Mouse (Mus musculus) E14TG2a.4 (cell line): ENCODE data around the gene Fam198b.

Experiments used
- H3K27me3 ChIP-seq: 2 replicates; pipeline ENCODE4 v1.6.1; 2014; ENCODE audit warnings: low read length, control low read depth; ENCODE audit not compliant: insufficient read depth
- H3K36me3 ChIP-seq: 2 replicates; pipeline ENCODE4 v1.6.1; 2014; ENCODE audit warnings: low read length, control low read depth; ENCODE audit not compliant: insufficient read depth
- H3K4me1 ChIP-seq: replicated peaks from 2 replicates; pipeline ENCODE4 v1.6.1; 2014; ENCODE audit warnings: low read depth, low read length, control low read depth
- H3K4me3 ChIP-seq: replicated peaks from 2 replicates; pipeline ENCODE4 v1.5.1; 2014; ENCODE audit warnings: mild to moderate bottlenecking, low read length
- H3K9me3 ChIP-seq: 2 replicates; pipeline ENCODE4 v1.6.1; 2014; ENCODE audit warnings: low read length, control low read depth
- CTCF ChIP-seq: conservative IDR thresholded peaks from 2 replicates; pipeline ENCODE4 v1.5.1; 2014; ENCODE audit warnings: low read length
- NANOG ChIP-seq: IDR thresholded peaks from 2 replicates; pipeline ENCODE4 v1.6.1; 2014; ENCODE audit warnings: borderline replicate concordance, low read length, mixed read lengths
- POU5F1 ChIP-seq: IDR thresholded peaks from 2 replicates; pipeline ENCODE4 v1.6.1; 2014; ENCODE audit warnings: low read length, borderline replicate concordance

Fam198b gene

DNA sequence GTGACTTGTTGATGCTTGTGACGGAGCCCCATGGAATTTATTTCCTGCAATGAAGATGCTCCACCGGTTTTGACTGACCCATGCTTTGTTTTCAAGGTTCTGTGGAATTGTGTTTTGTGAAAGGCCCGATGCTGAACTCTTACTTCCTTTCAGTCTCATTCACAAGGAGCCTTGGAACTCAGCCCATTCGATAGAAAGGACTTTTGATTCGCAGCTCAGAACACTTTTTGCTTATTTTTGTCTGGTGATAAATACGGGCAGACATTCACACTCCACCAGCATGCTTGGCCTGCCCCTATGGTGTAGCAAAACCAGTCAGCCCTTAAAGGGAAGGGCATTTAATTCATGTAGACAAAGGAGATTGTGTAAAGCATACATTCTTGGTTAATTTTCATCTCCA, 19.5 kb downstream of the Fam198b start:
- TF ChIP-seq CTCF (no peak), NANOG (no peak), POU5F1 (no peak)
- Histone ChIP-seq H3K36me3 (no peaks in the 10 kb centered on the region), H3K4me3 (no peak overlapping the region), H3K27me3 (no peaks in the 10 kb centered on the region), H3K4me1 (peaks cover 25% of the 10 kb centered on the region), H3K9me3 (no peaks in the 10 kb centered on the region)

DNA sequence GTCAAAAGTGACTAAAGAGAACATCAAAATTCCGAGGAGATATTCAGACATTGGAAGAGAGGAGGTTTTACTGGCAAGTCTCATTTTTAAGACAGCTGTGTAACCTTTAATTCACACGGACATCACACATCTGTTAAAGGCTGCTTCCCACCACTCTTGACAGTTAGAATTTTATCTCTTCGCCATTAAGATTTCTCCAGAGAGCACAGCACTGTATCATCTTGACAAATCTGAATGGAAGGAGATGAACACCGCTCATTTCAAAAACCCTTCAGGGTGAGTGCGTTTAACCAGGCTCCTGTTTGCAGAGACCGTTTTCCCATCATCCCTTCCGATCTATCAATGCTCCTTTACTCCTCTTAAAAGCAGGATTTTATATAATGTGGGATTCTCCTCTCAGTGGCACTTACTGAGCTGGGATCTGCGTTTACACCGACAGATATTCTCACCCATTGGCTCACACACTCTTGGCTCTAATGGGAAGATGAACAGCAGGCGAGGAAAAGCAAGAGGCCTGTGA, 20.0 kb downstream of the Fam198b start:
- Histone ChIP-seq H3K27me3 (no peaks in the 10 kb centered on the region), H3K4me3 (no peak overlapping the region), H3K36me3 (no peaks in the 10 kb centered on the region), H3K9me3 (no peaks in the 10 kb centered on the region), H3K4me1 (peaks cover 25% of the 10 kb centered on the region)
- TF ChIP-seq POU5F1 (no peak), CTCF (no peak), NANOG (no peak)

DNA sequence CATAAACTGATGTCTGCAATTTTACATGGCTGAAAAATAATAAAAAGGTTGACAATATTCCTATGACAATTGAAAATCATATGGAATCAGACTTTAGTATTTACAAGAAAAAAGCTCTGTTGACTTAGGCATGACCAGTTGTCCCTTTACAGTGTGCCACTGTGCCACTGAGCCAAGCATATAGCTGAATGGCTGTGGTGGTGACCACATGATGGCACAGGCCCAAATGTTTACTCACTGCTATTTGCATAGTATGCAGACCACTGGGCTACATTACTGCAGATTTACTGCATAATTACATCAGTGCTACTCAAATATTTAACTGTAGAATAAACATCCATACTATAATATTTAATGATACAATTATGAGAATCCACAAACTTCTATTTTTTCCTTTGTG, 21.1 kb downstream of the Fam198b start:
- Histone ChIP-seq H3K27me3 (no peaks in the 10 kb centered on the region), H3K36me3 (no peaks in the 10 kb centered on the region), H3K4me1 (peaks cover 28% of the 10 kb centered on the region), H3K4me3 (no peak overlapping the region), H3K9me3 (no peaks in the 10 kb centered on the region)
- TF ChIP-seq NANOG (no peak), CTCF (no peak), POU5F1 (no peak)

DNA sequence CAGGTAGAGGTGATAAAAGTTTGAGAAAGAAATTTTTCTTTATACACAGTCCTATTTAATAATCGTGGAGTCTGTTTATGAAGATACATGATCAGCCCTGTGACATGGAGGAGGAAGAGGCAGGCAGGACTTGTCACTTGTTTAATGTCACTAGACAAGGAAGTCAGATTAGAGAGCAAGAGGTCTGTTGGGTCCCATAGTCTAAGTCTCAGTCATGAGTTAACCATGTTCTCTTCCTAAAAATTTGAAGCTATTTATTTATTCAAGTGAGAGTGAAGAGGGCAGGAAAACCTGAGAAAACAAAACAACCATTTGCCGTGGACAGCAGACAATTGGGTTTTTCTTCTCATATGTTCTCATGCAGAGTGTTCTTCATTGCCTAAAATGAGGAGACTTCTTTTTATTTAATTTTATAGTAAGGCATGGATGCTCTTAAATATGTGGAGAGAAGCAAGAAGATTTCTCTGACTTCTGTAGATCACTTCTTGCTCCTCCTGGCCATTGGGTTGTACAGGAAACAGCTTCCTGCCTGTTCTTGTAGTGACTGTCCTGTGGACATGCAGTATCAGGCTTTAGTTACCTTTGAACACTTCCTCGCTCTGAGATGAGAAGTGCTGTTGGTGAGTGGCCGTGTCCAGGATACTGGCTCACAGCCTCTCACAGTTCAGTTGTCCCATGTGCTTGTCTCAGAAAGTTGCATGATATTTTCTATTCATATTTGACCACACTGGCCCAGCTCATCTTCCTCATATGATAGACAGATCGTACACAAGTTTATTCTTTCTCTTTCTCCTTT, 22.1 kb downstream of the Fam198b start:
- Histone ChIP-seq H3K27me3 (no peaks in the 10 kb centered on the region), H3K4me3 (no peak overlapping the region), H3K36me3 (no peaks in the 10 kb centered on the region), H3K9me3 (no peaks in the 10 kb centered on the region), H3K4me1 (peaks cover 27% of the 10 kb centered on the region)
- no peak for TF ChIP-seq CTCF
- no peak for TF ChIP-seq POU5F1
- no peak for TF ChIP-seq NANOG

DNA sequence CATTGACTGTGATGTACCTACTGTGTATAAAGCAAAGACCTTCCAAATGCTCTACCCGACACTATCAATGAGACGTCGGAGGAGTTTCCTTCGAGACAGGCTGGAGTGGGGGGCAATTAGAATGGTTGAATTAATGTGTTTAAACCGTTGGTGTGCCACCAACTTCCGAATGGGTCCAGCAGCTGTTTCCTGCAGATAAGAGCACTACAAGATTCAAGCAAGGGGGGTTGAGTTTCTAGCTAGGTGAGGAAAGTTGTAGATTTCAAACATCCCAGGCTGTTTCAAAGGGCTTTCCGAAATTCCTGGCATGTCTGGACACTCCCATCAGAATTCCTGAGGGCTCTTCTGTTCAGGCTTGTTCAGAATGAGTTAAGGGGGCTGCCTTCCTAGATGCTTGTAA, 22.9 kb downstream of the Fam198b start:
- H3K4me1 ChIP-seq: peaks cover 23% of the 10 kb centered on the region

DNA sequence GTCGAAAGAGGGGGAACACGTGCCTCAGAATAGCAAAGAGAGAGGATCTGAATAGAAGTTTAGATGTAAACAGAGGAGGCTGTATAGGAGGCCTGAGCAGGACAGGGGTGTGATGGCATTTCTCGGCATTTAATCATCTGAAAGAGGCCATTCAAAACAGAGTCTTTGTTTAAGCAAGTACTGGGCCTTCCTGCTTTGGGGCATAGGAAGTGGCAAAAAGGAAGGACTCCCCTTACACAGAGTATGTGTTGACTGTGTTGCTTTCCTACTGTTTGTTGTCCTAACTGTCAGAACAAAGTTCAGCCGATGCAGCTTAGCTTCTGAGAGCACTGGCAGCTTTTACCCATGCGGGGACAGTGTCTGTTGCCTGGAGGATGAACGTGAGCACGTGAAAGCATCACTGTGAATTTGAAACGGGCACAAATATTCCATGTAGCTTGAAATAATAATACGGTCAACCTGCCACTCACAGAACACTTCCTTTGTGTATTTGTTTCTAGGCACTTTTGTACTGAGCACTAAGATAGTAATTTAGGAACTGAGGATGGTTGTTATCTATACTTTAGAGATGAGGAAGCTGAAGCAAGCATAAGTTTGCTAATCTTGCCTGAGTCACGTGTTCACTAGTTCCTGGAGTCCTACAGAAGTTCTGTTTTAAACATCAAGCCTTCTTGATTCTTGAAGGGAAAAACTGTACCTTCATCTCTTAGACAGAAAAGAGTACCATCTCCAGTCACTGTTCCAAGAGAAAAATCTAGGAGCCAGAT, 26.2 kb downstream of the Fam198b start:
- no peak for TF ChIP-seq NANOG
- TF ChIP-seq CTCF: no peak
- no peak for TF ChIP-seq POU5F1
- Histone ChIP-seq H3K4me3 (no peak overlapping the region), H3K27me3 (no peaks in the 10 kb centered on the region), H3K36me3 (no peaks in the 10 kb centered on the region), H3K4me1 (peaks cover 23% of the 10 kb centered on the region), H3K9me3 (no peaks in the 10 kb centered on the region)

More for the DNA sequence above, 22.9 kb downstream of the Fam198b start:
- H3K27me3 ChIP-seq: no peaks in the 10 kb centered on the region
- TF ChIP-seq POU5F1 (no peak), NANOG (no peak), CTCF (no peak)
- no peaks in the 10 kb centered on the region for H3K9me3 ChIP-seq
- H3K36me3 ChIP-seq: no peaks in the 10 kb centered on the region
- no peak overlapping the region for H3K4me3 ChIP-seq

DNA sequence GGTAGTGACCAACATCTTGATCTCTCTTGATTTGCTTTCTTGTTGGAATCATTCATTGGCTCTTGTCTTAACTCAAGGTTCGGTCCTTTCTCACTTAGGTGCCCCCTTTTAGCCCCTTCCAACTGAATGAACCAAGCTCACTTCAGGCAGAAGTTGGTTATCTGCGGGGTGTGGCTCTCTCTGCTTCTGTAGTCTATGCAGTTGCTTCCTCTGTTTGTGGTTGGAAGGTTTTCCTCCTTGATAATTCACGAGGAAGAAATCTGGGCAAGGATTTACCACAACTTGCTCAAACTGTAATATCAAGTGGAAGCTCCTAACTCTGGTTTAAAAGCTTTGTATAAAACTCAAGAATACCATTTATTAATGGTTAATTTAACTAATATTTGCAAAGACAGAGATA, 26.8 kb downstream of the Fam198b start:
- TF ChIP-seq NANOG (no peak), POU5F1 (no peak), CTCF (no peak)
- Histone ChIP-seq H3K36me3 (no peaks in the 10 kb centered on the region), H3K27me3 (no peaks in the 10 kb centered on the region)

DNA sequence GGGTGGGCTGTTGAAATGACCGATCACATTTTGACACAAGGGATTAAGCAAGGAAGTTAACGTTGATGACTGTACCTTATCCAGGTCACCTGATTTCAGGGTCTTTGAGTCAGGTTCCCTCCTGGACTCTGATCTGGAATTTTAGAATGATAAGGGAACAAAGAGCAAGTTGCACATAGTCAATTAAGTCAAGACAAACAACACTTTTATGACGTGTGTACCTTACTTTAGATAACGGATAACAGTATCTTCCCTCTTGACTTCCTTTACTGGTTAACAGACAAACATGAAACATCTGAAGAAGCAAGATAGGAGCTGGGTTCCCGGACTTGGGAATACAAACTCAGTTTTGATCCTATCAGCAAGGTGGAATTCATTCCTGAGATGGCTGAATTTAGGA, 29.7 kb downstream of the Fam198b start:
- no peaks in the 10 kb centered on the region for H3K27me3 ChIP-seq
- peaks cover 5% of the 10 kb centered on the region; the same call in 1 of the 2 replicates for H3K4me1 ChIP-seq
- H3K9me3 ChIP-seq: no peaks in the 10 kb centered on the region
- no peaks in the 10 kb centered on the region for H3K36me3 ChIP-seq
- no peak for TF ChIP-seq POU5F1
- no peak for TF ChIP-seq CTCF
- no peak for TF ChIP-seq NANOG
- no peak overlapping the region for H3K4me3 ChIP-seq

More for the DNA sequence above, 26.8 kb downstream of the Fam198b start:
- H3K9me3 ChIP-seq: no peaks in the 10 kb centered on the region
- H3K4me3 ChIP-seq: no peak overlapping the region
- H3K4me1 ChIP-seq: peaks cover 23% of the 10 kb centered on the region
